Mouse (Mus musculus): ENCODE measurements around the gene Pde7b. TPM values are rescaled to one million over a fixed set of nuclear protein-coding genes. Genes with fewer than 3 reads are reported as not detected.

The Pde7b gene
- polyA plus RNA-seq, 1 experiment: 9.5 TPM

DNA sequence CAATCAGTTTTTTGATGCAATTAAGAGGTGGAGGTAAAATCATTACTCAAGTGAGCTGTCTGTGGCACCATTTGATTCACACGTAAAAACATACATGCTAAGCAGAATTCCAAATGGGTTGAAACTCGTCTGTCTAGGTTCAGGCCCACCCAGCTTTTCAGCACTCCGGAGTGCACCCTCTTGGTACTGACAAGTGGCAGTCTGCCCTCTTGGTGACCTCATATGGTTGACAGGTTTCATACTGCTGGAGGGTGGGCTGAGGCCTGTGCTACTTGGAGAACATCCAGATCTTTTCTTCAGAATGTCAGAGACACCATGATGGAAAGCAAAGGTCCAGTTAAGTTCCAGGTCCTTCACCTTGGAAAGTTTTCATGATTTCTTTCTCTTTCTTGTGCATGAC, 265.7 kb downstream of the Pde7b start:
- Histone ChIP-seq H3K27ac (replicated peaks; ENCODE audit: low read depth, low read length) (no peak overlapping the region), H3K4me3 (ENCODE audit: insufficient read depth, low read depth, low read length) (no peak overlapping the region), H3K4me1 (ENCODE audit: control insufficient read depth, insufficient read depth, insufficient read length, low read length) (no peaks in the 10 kb centered on the region; the same call in 1 of the 2 replicates)

DNA sequence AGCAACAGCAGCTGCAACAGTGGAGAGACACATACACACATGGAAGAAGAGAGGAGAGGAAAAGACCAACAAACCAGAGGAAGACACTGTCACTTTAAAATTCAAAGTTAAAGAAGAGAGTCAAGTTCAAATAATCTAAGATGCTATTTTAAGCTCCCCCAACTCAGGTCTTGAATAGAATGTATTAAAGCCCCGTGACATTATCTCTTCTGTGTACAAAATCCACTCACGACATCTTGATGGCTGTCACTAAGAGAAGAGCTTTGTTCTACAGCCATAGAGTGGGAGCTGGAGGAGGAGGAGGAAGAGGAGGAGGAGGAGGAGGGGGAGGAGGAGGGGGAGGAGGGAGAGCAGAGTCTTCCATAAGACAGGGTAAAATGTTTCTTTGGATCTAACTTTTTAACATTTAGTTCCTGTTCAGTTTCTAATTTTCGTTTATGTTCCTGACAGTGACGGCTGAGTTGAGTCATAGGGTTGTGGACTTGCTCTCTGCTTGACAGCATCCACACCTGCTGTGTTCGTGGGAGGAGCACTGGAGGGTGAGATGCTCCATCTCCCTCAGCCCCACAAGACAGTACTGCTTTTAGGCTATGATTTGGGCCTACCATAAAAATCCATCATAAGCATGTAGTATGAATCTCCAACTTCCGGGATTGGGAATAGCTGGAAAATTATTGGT, 270.4 kb downstream of the Pde7b start:
- Histone ChIP-seq H3K4me3 (ENCODE audit: insufficient read depth, low read depth, low read length) (no peak overlapping the region), H3K27ac (replicated peaks; ENCODE audit: low read depth, low read length) (no peak overlapping the region), H3K4me1 (ENCODE audit: control insufficient read depth, insufficient read depth, insufficient read length, low read length) (no peaks in the 10 kb centered on the region)

DNA sequence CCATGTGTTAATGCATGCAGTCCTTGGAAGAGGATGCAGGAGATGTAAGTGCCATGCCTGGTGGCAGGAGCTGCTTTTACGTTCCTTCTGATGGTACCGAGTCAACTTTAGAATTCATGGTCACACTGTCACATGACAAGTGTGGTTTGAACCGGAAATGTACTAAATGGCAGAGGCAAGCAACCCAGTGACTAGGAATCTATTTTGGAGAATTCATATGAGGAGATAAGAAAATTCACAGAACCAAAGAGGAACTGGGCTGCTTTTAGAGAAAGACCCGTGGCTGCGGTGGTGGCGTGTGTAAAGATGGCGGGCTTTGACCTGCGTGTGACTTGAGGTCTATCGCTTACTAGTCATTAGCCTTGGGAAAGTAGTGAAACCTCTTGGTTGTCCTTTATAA, 287.4 kb downstream of the Pde7b start:
- peaks cover 4% of the 10 kb centered on the region; the same call in 1 of the 2 replicates for H3K4me1 ChIP-seq (ENCODE audit: control insufficient read depth, insufficient read depth, insufficient read length, low read length)
- no peak overlapping the region for H3K4me3 ChIP-seq (ENCODE audit: insufficient read depth, low read depth, low read length)
- no peak overlapping the region for H3K27ac ChIP-seq (replicated peaks; ENCODE audit: low read depth, low read length)

DNA sequence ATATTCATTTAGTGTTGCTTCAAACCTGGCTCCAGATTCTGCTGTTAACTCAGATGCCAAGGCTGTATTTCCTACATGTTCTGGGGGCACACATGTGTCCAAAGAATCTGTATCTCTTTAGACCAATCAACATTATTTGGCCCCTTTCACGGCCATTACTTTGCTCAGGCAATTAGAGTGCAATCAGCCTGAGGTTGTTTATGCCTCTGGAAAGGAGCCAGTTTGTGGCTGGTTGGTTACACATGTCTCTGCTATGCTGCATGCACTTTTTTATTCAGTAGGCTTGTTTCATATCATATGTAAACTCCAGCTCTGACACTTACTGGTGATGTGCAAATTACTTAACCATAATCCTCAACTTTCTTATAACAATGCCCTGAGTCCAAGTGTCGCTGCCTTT, 287.9 kb downstream of the Pde7b start:
- Histone ChIP-seq H3K27ac (replicated peaks; ENCODE audit: low read depth, low read length) (no peak overlapping the region), H3K4me1 (ENCODE audit: control insufficient read depth, insufficient read depth, insufficient read length, low read length) (peaks cover 4% of the 10 kb centered on the region; the same call in 1 of the 2 replicates), H3K4me3 (ENCODE audit: insufficient read depth, low read depth, low read length) (no peak overlapping the region)

DNA sequence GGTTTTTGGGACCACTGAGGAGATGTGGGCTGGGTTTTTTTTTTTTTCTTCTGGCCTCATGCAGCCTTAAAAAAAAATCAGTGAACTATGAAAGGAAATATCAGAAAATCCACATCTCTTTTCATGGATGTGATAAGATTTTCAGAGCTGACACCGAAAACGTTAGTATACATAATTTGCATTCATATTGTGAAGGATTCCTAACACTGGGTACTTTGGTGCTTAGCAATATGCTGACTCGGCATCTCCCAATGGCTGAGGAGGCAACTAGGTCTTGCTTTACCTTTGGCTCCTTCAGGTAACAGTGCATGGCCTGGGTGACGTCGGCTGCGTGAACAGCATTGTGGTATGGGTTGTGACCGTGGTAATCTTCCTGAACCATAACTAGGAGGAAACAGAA, 289.0 kb downstream of the Pde7b start:
- Histone ChIP-seq H3K4me1 (ENCODE audit: control insufficient read depth, insufficient read depth, insufficient read length, low read length) (peaks cover 4% of the 10 kb centered on the region; the same call in 1 of the 2 replicates), H3K4me3 (ENCODE audit: insufficient read depth, low read depth, low read length) (no peak overlapping the region), H3K27ac (replicated peaks; ENCODE audit: low read depth, low read length) (no peak overlapping the region)

GRCm38 (mm10) chr10:20431336-20431735, 293.5 kb downstream of the Pde7b start:
- H3K4me3 ChIP-seq (ENCODE audit: insufficient read depth, low read depth, low read length): no peak overlapping the region
- H3K27ac ChIP-seq (replicated peaks; ENCODE audit: low read depth, low read length): no peak overlapping the region
- no peaks in the 10 kb centered on the region for H3K4me1 ChIP-seq (ENCODE audit: control insufficient read depth, insufficient read depth, insufficient read length, low read length)

- H3K4me3 ChIP-seq (ENCODE audit: insufficient read depth, low read depth, low read length): no peak overlapping the region
- no peak overlapping the region for H3K27ac ChIP-seq (replicated peaks; ENCODE audit: low read depth, low read length)
- H3K4me1 ChIP-seq (ENCODE audit: control insufficient read depth, insufficient read depth, insufficient read length, low read length): no peaks in the 10 kb centered on the region
Observed at GRCm38 (mm10) chr10:20421299-20421883, 303.5 kb downstream of the Pde7b start.

DNA sequence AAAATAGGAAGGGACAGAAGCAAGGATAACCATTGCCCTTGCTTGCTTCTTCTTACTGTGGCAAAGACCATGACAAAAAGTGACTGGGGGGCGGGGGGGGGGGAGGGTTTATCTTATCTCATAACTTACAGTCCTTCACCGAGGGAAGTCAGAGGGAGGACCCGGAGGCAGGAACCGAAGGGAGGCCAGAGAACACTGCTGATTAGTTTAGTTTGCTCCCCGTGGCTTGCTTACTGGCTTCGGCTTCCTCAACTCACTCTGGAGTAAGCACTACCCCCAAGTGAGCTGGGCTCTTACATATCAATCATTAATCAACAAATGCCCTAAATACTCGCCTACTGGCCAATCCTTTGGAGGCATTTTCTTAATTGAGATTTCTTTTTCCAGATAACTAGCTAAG, 304.6 kb downstream of the Pde7b start:
- H3K4me3 ChIP-seq (ENCODE audit: insufficient read depth, low read depth, low read length): no peak overlapping the region
- no peak overlapping the region for H3K27ac ChIP-seq (replicated peaks; ENCODE audit: low read depth, low read length)
- no peaks in the 10 kb centered on the region for H3K4me1 ChIP-seq (ENCODE audit: control insufficient read depth, insufficient read depth, insufficient read length, low read length)

- H3K4me1 ChIP-seq (ENCODE audit: control insufficient read depth, insufficient read depth, insufficient read length, low read length): no peaks in the 10 kb centered on the region
- no peak overlapping the region for H3K27ac ChIP-seq (replicated peaks; ENCODE audit: low read depth, low read length)
- no peak overlapping the region for H3K4me3 ChIP-seq (ENCODE audit: insufficient read depth, low read depth, low read length)
Observed at GRCm38 (mm10) chr10:20418856-20419219, 306.0 kb downstream of the Pde7b start.

DNA sequence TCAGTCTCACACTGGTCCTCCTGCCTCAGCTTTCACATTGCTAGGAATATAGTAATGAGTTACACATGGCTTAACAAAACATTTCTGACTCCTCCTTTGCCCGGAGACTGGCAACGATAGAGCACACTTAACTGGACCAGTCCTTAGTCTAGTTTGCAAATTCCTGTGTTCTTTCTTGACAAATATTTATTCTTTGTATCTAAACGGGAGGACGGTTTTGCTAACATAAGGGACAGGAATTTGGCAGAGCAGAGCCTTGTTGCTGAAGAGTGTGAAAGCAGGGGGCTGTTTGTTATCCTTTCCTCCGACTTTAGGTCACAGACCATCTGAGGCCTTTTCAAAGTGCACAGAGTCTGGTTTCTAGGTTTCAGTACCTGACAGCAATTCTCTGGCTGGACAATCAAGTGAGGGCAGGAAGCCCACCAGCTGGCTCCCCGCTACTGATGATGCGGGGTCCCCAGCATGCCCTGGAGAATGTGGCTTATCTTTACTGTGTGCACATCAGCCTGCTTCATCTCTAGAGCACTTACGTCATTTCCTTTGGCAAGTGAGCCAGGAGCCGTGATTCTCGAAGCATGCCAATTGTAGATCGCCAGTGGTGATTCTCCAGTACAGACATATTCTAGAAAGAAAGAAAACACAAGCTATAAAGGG, 306.5 kb downstream of the Pde7b start:
- H3K4me1 ChIP-seq (ENCODE audit: control insufficient read depth, insufficient read depth, insufficient read length, low read length): no peaks in the 10 kb centered on the region
- H3K4me3 ChIP-seq (ENCODE audit: insufficient read depth, low read depth, low read length): no peak overlapping the region
- H3K27ac ChIP-seq (replicated peaks; ENCODE audit: low read depth, low read length): no peak overlapping the region

GRCm38 (mm10) chr10:20409181-20409580, 315.7 kb downstream of the Pde7b start:
- no peaks in the 10 kb centered on the region for H3K4me1 ChIP-seq (ENCODE audit: control insufficient read depth, insufficient read depth, insufficient read length, low read length)
- H3K4me3 ChIP-seq (ENCODE audit: insufficient read depth, low read depth, low read length): no peak overlapping the region
- H3K27ac ChIP-seq (replicated peaks; ENCODE audit: low read depth, low read length): no peak overlapping the region

GRCm38 (mm10) chr10:20408336-20408735, 316.5 kb downstream of the Pde7b start:
- H3K27ac ChIP-seq (replicated peaks; ENCODE audit: low read depth, low read length): no peak overlapping the region
- no peak overlapping the region for H3K4me3 ChIP-seq (ENCODE audit: insufficient read depth, low read depth, low read length)
- H3K4me1 ChIP-seq (ENCODE audit: control insufficient read depth, insufficient read depth, insufficient read length, low read length): no peaks in the 10 kb centered on the region

DNA sequence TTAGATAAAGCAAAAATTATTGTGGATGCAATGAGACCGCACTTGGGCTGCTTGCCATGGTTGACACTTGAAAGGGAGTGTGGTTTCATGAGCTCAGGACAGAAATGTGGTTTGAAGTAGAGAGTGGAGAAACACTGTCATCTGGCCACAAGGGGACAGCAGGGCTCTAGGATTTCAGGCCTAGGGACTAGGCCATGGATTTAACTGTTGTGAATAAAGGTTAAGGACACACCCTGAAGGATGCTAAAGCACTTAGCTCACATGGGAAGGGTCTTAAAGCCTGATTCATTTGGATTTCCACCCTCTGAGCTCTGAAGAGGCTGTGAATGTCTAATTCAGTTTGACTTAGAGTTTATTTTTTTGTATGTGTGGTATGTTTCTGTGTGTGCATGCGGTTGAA, 319.4 kb downstream of the Pde7b start:
- H3K4me3 ChIP-seq (ENCODE audit: insufficient read depth, low read depth, low read length): no peak overlapping the region
- no peaks in the 10 kb centered on the region for H3K4me1 ChIP-seq (ENCODE audit: control insufficient read depth, insufficient read depth, insufficient read length, low read length)
- no peak overlapping the region for H3K27ac ChIP-seq (replicated peaks; ENCODE audit: low read depth, low read length)

DNA sequence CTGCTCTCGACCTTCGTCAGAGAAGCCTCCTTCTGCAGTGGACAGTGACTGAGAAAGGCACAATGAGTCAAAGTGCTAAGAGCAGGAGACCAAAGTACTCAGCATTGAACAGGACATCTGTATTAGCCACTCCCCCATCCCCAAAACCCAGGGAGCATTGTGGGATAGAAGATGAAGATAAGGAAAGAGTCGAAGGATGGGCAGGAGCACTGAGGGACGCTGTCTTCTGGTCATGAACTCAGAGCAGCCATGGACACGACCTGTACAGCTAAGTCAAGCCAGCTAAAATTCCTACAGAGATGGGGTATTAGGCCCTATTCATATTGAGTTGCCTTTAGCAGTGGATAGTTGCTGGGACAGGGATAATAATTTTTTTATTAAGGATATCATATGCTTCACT, 321.9 kb downstream of the Pde7b start:
- no peak overlapping the region for H3K27ac ChIP-seq (replicated peaks; ENCODE audit: low read depth, low read length)
- no peak overlapping the region for H3K4me3 ChIP-seq (ENCODE audit: insufficient read depth, low read depth, low read length)
- no peaks in the 10 kb centered on the region for H3K4me1 ChIP-seq (ENCODE audit: control insufficient read depth, insufficient read depth, insufficient read length, low read length)

- Histone ChIP-seq H3K4me3 (ENCODE audit: insufficient read depth, low read depth, low read length) (no peak overlapping the region), H3K4me1 (ENCODE audit: control insufficient read depth, insufficient read depth, insufficient read length, low read length) (no peaks in the 10 kb centered on the region), H3K27ac (replicated peaks; ENCODE audit: low read depth, low read length) (no peak overlapping the region)
Observed at GRCm38 (mm10) chr10:20400406-20400805, 324.5 kb downstream of the Pde7b start.

Measured in brown adipose tissue, adult 24 weeks (tissue).